Mouse (Mus musculus) testis, postnatal 10 days (tissue): ENCODE measurements around the gene S100a16.

Experiments used
- DNase-seq: peaks from one replicate; pipeline ENCODE4 v3.0.0; 2021; ENCODE audit warnings: low spot score

S100a16 gene

DNA sequence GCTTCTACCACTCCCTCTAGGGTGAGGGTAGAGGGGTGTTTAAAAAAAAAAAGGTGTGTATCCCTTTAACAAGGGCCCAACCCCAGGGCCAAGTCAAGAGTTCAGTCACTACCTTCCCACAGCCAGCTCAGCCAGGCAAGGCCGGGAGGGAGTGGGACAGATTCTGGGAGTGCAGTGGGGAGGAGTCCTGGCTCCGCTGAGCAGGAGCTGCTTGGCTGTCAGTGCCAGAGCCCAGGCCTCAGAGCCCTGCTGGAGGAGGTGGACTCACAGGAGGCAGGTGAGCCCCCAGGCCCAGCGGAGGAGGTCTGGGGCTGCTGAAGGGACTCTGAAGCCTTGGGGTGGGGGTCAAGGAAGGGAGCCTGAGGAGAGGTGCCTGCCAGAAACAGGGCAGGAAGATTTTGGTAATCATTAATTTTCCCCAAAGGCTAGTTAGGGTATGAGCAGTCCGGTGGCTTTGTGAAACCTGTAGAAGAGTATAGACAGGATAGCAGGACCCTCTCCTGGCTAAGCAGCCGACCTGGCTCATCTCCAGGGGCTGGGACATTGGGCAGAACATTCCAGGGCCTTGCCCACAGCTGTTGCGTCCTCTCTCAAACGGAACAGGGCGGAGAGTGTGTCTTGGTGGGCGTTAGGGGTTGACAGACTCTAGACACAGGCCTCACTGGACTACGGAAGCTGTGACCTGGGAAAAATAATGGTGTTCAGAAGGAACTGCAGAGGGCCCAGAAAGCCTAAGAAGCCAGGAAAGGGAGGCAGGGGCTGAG lies at the start of gene S100a16:
S100a16 (plus strand) TSS at position 114 of the 764 bp plus-strand sequence.
- peak; percentile 70 for DNase-seq

DNA sequence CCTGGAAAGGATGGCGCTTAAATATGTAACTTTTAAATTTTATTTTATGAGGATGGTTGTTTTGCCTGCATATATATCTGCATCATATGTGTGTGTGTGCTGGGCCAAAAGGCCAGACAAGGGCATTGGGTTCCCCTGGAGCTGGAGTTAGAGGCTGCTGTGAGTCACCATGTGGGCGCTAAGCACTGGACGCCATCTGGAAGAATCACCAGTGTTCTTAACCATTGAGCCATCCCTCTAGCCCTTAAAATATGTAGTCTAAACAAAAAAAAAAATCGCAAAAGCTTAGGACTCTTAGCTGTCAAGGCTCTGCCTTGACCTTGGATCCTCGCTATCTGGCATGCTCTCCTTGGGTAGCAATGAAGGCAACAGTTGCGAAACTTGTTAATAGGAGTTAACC lies 48.5 kb upstream of the S100a16 start:
- DNase-seq, result no peak

DNA sequence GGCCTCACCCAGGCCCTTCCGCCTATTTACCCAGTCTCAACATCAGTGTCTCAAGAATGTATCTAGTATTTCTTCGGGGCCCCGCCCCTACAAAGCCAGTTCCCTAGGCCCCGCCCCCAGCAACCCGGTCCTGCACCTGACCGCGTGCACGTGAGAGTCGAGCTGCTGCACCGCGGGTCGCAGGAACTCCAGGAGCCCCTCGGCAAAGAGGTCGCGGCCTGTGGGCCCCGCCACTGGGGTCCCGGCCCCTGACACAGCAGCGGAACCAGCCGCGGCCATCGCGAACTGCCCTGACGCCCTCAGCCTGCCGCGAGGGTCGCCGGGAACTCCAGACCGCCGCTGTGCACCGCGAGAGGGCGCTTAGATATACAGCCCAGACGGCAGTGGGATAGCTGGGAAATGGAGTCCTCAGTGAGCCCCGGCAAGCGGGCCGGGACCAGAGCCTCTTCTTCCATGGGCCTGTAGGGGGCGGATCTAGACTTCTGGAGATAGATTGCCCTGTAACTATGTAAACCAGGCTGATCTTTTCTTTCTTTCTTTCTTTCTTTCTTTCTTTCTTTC lies 46.3 kb upstream of the S100a16 start, which contains the start of gene Snapin:
Snapin (minus strand) TSS at position 338 of the 561 bp plus-strand sequence.
- DNase-seq, result peak; percentile 96

DNA sequence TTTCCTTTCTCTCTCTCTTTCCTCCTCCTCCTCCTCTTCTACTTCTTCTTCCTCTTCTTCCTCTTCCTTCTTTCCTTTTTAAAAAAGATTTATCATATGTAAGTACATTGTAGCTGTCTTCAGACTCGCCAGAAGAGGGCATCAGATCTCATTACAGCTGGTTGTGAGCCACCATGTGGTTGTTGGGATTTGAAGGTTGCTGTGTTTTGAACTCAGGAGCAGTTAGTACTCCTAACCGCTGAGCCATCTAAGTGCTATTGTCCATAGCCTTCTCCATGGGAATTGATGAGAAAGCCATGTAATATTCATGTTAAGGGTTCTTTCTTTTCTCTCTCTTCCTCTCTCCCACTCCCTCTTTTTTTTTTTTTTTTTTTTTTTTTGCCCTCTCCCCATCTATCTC lies 45.7 kb upstream of the S100a16 start:
- DNase-seq, result no peak

DNA sequence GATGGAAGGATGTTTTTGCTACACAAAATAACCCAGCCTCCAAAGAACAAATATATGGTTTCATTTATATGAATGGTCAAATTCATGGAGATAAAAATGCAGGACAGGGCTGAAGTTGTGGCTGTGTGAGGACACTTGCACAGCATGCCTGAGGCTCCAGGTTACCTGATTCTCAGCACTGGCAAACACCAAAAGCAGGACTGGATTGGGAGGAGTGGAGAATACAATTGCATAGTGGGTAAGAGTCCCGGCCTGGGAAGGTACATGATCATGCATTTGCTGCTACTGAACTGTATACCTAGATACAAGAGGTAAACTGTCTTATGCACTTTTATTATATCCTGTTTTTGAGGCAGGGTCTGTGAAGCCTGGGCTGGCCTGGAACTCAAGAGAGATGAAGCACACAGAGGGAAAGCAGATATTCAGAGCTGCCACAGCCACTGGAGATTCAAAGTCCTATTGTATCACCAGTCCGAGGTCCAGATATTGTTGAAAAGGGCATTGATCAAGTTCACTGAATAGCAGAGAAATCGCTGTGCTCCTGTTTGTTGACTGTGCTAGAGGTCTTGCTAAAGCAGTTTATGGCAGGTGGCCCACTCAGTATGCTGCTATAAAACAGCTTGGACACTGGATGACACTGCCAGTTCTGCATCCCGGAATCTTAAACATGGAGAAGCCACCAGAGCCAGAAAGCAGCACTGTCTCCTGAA lies 43.1 kb upstream of the S100a16 start:
- no peak for DNase-seq

DNA sequence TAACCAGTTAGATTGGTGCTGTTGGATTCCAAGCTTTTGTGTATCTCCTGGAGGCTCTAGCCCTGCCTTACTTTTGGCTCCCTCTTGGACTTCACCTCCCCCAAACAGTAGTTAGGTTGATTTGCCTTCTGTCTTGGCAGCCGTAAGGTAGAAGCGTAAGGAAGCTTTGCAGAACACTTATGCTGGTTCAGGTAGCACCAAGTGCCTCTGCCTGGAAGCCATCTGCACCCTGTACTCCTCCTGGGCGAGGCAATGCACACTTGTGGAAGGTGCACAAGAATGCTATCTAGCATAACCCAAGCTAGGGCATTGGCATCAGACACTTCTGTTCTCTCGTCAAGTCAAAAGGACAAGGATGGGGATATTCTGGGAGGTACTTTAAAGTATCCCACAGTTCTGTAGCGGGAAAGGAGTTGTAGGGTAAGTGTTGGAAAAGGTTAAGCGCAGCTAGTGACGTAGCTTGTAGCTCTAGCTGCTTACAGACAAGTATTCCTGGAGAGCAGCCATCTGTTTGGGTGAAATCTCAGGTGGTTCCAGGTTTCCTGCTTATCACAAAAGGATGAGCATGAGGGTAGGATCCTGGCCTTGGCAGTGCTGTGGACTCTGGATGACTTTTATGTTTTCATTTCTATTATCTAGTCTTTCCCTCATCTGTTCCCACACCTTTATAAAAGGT lies 41.1 kb upstream of the S100a16 start:
- DNase-seq, result no peak

DNA sequence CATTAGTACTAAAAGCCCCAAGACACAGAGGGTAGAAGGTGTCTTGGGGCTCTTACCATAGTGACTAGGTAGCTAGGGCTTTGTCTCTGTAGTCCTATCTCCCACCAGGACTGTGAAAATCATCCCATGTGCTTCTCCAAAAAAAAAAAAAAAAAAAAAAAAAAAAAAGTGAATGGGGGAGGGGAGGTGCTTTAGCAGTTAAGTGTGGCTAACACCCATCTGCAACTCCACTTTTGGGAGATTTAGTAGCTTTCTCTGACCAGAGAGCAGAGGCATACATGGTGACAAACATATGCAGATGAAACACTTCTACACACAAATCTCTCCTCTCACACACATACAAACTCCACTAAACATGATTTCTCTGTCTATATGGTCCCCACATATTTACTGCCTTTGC lies 39.5 kb upstream of the S100a16 start:
- no peak for DNase-seq

DNA sequence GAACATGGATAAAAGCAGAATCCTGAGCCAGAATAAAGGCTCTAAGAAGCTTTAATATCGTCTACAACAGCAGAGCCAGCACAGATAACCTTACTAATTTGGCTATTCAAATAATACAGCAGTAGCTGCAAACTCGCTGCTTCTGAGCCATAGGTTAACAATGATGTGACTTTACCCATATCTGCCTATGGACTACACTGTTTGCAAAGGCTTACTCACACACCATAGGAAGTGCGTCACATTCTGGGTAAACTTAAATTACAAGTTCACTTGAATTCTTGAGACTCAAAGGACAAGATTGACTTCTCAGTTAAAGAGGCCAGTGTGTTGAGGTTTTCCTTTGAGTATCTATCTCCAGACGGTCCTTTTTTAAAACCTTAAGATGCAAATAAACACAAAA lies 33.6 kb upstream of the S100a16 start:
- DNase-seq, result no peak

DNA sequence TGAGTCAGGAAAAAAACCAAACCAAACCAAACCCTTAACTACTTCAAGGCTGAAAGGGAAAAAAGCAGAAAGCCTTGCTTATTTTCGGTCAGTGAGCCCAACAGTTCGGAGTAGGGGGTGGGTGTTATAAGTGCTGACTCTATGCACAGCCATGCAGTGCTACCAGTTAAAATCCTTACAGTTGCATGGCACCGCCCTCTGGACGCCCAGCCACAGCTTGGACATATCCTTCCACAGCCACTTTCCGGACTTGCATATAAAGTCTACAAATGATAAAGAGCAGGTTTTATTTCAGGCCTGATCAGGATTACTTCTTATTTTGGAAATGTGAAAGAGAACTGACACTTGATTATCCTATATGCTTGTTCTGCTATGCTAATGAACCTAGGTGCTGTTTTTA lies 31.8 kb upstream of the S100a16 start:
- DNase-seq, result no peak

DNA sequence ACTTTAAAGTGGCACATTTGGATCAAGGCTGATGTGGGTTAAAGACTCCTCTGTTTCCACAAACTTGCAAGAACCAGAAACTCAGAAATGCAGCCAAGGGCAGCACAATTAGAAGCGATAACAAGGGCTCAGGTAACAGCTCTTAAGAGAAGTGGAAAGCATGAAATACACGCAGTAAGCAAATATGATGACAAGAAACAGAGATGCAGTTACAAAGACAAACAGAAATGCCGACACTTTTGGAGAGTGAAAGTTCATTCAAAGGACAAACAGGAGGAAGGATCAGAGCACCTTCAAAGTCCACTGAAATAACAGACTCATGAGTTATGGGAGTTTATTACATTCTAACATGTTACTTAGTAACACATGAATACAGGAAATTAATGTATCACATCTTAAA lies 30.7 kb upstream of the S100a16 start:
- no peak for DNase-seq

DNA sequence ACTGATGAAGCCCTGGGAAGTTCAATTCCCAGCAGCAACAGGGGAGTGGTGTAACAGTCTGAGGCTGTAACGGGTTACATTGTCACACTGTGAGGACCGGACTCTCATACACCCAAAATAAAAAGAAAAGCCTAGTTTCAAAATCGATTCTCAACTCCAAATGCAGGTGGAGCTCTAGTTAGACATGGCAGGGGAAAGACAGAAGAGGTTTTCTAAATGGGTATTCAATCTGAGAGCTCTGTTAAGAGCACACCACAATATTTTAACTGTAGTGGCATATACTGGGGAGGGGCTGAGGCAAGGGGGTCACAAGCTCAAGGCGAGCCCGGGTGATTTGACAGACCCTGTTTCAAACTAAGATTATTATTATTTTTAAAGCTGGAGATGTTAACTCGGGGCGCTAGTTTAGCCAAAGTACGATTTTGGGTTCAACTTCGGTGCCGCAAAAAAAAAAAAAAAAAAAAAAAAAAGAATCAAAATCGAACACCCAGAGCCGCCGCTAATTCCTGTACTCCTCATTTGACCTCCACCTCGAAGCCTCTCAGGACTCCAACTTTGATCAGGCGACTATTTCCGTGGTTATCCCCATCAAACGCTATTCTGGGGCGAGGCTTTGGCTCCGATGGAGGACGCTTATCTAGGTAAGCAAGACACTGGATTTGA lies 28.6 kb upstream of the S100a16 start:
- no peak for DNase-seq

DNA sequence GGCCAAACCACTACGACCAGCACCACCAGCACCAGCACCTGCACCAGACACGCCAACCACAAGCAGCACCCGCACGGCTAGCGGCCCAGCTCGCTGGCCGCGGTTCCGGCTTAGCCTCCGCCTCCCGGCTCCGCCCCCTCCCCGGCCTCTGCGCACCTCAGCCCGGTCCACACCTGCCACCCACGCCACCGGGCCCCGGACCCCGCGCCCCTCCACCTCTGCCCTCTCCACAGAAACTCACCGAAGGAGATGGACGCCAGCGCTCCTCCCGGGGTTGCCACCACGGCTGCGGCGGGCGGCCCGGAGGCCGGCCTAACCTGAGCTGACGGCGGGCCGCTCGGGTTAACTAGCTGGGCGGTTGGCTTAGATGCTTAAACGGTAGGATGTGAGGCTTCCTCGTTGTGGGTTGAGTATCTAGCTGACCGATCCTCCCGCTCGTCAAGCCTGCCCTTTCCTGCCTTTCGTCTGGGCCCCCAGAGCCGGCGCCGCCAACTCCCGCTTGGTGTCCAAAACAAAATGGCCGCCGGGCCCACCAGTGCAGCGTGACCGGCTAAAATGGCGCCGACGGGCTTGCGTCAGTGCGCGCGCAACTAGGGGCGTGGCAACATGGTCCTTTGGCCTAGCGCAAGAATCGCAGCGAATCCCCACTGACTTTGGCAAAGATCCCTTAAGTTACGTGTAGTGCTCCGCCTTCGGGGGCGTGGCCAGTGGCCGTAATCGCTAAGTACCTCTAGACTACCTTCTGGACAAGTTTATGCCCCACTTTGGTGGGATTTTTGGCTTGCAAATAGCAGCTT lies 27.9 kb upstream of the S100a16 start, which contains the start of gene Chtop:
Chtop (minus strand) TSS at position 549 of the 797 bp plus-strand sequence.
- peak; percentile 100 for DNase-seq

DNA sequence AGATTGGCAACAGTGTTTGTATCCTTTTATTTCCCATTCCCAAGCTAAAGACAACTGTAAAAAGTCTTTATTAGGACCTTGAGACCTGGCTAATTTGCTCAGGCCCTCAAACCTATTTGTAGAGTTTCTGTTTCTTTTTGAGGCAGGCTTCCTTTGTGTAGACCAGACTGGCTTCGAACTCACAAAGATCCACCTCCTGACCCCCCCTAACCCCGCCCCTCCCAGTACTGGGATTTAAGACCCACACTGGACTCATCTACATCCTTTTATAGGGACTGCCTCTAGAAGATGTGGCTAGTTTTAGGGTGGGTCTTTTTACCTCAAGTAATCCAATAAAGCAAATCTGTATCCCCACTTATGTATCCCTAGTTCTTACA lies 27.3 kb upstream of the S100a16 start:
- DNase-seq, result no peak

DNA sequence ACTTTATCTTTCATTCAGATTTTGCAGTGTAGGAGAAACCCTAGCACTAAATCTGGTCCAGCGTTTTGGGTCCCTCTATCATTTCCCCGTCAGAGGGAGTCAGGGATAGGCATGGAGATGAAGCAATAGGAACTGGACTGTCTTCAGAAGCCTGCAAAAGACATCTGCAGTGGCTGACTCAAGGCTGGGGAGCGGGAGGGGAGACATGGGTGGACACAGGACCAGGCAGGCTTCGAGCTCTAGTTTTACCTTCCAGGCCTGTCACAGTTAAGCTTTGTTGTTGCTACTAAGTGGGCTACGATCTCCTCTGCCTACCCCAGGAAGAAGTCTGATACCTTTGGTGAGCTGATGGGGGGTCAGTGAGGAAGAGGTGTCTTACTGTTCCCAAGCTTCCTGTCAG lies 24.8 kb upstream of the S100a16 start:
- DNase-seq, result no peak

DNA sequence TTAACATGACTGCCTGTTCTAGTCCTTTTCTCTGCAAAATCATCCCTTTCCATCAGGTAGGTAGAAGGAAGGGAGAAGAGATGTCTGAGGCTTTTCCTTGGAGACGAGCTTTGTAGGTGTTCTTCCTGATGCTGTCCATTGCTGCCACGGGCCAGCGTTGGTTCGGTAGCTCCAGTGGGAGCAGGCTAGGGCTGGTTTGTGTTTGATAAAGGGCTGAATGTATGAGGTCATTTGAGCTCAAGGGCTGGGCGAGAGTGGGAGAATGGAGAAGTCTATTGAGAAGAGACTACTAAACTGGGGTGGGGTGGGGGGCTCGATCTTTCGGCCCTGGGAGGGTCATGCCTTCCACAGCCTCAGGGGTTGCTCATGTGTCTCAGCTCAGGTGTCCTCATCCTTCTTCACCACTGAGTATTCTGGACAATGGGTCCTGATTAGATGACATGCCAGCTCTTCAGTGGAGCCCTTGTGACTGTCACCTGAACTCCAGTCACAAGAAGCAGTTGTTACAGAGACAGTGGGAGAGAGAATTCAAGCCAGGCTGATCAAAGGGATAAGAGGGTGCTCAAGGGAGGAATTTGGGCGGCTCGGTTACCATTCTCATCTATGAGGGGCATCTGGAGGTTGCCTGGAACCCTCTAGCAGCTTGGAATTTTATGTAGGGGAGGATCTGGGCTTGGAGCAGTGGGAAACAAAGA lies 24.0 kb upstream of the S100a16 start:
- no peak for DNase-seq

DNA sequence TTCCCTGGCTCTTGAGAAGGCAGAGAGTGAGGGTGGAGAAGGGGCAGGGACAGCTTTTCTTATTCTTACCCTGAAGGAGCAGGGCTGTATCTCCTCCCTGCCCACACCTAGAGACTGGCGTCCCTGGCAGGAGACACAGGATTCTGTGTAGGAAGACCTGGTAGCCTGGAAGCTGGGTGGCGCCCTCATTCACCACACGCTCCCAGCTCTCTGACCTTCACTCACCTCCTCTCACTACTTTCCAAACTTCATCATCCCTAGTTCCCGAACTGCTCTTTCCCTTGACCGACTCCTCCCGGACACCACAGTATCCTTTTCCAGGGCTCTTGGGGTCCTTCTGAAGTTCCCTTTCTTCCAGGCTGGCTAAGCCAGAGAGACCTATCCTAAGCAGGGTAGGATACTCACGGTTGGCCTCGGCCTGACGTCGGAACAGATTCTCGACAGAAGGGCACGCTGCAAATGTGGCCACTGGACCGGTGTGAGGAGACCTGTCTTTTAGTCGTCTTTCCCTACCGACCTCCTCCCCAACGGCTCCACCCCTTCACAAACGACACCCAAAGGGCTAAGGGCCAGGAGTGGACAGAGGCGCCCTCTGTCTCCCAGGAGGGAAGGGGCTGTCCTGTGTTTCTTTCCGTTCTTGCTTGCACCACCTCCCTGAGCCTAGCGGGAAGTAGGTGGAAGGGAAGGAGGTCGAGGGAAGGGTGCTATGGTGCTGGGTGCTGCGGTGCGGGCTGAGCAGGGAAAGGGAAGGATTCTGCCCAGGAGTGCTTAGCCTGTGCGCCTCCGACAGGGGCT lies 23.1 kb upstream of the S100a16 start, which contains the start of the genes S100a1 and S100a13:
S100a1 (minus strand) TSS at position 597 of the 795 bp plus-strand sequence.
S100a13 (plus strand) TSS at position 640 of the 795 bp plus-strand sequence.
- DNase-seq, result peak; percentile 66

DNA sequence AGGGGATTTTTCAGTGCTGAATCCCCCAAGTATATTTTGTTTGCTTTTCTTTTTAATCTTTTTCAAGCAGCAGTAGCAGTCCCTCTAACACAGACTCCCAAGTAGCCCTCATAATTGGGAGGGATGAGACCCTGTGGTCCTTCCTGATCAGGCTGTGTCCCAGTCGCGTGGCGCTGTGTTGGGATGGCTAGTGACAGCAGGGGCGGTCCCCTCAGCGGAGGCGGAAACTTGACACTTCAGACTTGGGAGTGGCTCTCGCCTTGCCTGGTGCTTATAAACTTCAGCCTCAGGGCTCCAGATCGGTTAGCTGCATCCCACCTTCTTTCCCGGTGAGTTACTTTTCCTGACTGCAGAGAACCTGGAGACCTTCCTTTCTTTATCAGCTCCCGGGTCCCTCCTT lies 22.4 kb upstream of the S100a16 start:
- DNase-seq, result peak; percentile 63

DNA sequence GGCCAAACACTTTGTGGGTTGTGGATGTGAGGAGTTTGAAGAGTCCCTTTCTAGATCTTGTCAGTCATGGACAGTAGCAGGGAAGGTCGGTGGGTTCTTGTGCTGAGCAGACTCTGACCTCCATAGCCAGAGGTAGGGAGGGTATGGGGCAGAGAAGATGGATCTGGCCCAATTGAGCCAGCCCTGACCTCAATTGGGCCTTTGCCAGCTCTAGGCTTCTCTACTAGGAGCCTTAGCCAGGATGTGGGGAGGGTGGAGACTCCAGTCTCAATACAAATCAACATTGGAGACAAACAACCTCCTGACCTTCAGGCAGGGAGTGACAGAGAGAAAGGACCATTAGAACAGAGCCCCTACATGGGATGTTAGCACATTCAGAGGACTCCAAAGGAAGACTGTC lies 21.8 kb upstream of the S100a16 start:
- DNase-seq, result no peak

DNA sequence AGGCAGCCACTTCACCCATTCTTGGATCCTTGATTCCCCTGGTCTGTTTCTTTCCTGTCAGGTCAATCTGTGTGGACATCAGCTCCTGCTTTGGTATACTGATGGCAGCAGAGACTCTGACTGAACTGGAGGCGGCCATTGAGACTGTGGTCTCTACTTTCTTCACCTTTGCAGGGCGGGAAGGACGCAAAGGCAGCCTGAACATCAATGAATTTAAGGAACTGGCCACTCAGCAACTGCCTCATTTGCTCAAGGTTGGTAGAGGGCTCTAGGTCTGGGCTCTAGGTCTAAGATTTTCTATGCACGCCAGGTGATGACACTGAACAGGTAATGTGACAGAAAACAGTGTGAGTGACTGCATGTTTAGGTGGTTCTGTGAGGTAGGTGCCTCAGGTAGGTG lies 21.3 kb upstream of the S100a16 start:
- no peak for DNase-seq

DNA sequence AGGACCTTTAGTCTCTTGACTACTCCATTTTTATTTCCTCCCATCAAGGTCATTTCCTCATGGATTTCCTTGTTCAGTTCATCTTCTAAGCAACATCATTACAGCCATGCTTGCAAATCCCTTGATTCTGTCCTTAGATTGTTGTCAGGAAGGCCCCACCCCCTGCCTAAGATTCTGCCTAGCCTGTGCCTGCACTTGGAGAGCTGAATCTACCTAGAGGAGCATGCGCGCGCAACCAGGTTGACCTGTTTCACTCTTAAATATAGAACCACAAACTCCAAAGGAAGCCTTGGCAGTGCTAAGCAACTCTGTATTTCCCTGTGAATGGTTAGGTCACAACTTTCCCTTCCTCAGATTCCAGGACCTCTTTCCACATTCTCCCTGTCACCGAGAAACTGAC lies 19.3 kb upstream of the S100a16 start:
- no peak for DNase-seq
